Mouse (Mus musculus) stomach, embryonic 14.5 days (tissue): ENCODE results near the gene Syt6. TPM values are rescaled to one million over a fixed set of nuclear protein-coding genes. Genes with fewer than 3 reads are reported as not detected.
"Not testable (repeated sequence)": the region's sequence is repeated elsewhere in the genome, so short reads cannot be mapped to it uniquely, and the experiment has no call there.

Experiments used
- ATAC-seq: fragments of 200-750 bp; cut with Nextera tagmentation; 2 replicates; pipeline ENCODE4 v1.8.0; 2017; ENCODE audit warnings: low read depth, moderate TSS enrichment; ENCODE audit not compliant: insufficient number of reproducible peaks, insufficient read depth, low FRiP score
- H3K27ac ChIP-seq: fragments of 300-500 bp; sonication (generic); 2 replicates; pipeline ENCODE4 v1.5.1; 2014; ENCODE audit warnings: mild to moderate bottlenecking, low read length, moderate library complexity, mixed read lengths
- H3K27me3 ChIP-seq: fragments of 300-500 bp; sonication (generic); 2 replicates; pipeline ENCODE4 v1.6.1; 2014; ENCODE audit warnings: low read length, control low read depth, mixed read lengths; ENCODE audit not compliant: control insufficient read depth, insufficient read depth
- H3K36me3 ChIP-seq: fragments of 300-500 bp; sonication (generic); 2 replicates; pipeline ENCODE4 v1.6.1; 2014; ENCODE audit warnings: mild to moderate bottlenecking, control low read depth, low read length, moderate library complexity, mixed read lengths; ENCODE audit not compliant: control insufficient read depth, insufficient read depth
- H3K4me1 ChIP-seq: fragments of 300-500 bp; sonication (generic); 2 replicates; pipeline ENCODE4 v1.6.1; 2014; ENCODE audit warnings: low read length, control low read depth, mixed read lengths; ENCODE audit not compliant: control insufficient read depth, insufficient read depth
- H3K4me2 ChIP-seq: fragments of 300-500 bp; sonication (generic); replicated peaks from 2 replicates; pipeline ENCODE4 v1.6.1; 2014; ENCODE audit warnings: low read depth, low read length, control low read depth
- H3K4me3 ChIP-seq: fragments of 300-500 bp; sonication (generic); 2 replicates; pipeline ENCODE4 v1.5.1; 2014; ENCODE audit warnings: low read depth, low read length, control low read depth
- H3K9ac ChIP-seq: fragments of 300-500 bp; sonication (generic); replicated peaks from 2 replicates; pipeline ENCODE4 v1.6.1; 2014; ENCODE audit warnings: low read depth, mild to moderate bottlenecking, control low read depth, low read length, moderate library complexity, mixed read lengths
- H3K9me3 ChIP-seq: fragments of 300-500 bp; sonication (generic); 2 replicates; pipeline ENCODE4 v1.6.1; 2016; ENCODE audit warnings: low read depth, low read length, control low read depth; ENCODE audit not compliant: control insufficient read depth
- WGBS: fragments of 180-500 bp; shearing (Covaris S2); extraction: QIAGEN DNeasy Blood & Tissue Kit; methylation state at CpG from one replicate; pipeline ENCODE4 v1.1.7; 2014; 5-methylcytosine and 5-hydroxymethylcytosine counted together
- polyA plus RNA-seq: library from polyadenylated mRNA; unstranded; fragments of >200 nt; fragmentation: Nextera tagmentation; extraction: Ambion mirVana; gene quantifications from 2 replicates; pipeline ENCODE4 v1.2.1, GENCODE M21; 2014

The Syt6 gene
- polyA plus RNA-seq, 1 experiment from 2014 or later = 3.4 TPM

GRCm38 (mm10) chr3:103645968-103646367, 70.9 kb downstream of the Syt6 start, which contains the start of gene Atg4a-ps:
TSS of gene Atg4a-ps (minus strand) at chr3:103646068.
- 76% methylated on average over 2 of the region's 2 CpGs for WGBS
- not testable (repeated sequence) for H3K27me3 ChIP-seq, H3K4me3 ChIP-seq, H3K9me3 ChIP-seq, H3K9ac ChIP-seq, H3K27ac ChIP-seq, H3K4me1 ChIP-seq, H3K36me3 ChIP-seq, ATAC-seq, H3K4me2 ChIP-seq

DNA sequence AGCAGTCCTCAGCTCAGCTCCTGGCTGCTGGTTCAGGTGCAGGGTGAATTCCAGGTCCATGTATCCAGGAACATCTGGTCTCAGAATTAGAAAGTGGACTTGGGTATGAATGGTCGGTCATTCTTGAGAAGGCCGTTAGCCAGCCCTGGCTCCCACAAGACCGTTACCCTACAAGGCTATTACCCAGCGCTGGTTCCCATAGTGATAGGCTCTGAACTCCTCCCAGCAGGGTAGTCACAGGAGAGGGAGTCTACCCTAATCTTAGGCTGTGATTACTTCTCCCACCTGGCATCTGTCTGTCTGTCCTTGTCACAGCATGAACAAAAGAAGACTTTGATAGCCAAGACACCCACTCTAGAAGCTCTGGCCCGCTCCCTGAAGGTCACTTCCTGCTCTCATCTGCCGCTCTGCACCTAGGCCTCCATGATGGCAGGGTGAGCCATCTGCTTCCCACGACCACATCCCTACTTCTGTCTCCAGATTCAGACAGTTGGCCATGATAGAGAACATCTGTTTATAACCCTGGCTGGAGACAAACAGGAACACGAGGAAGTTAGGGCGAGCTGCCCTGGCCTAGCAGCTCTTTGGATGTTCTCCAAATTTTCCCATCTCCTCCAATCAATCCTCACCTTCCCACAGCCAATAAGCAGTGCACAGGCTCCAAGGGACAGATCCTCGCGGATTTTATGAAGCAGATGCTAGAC, 72.3 kb downstream of the Syt6 start:
- Histone ChIP-seq H3K4me1 (0 out of 2 replicates have a peak, but pooled peaks cover 6% of the 10 kb centered on the region), H3K4me3 (no peak overlapping the region), H3K9me3 (no peaks in the 10 kb centered on the region), H3K36me3 (no peaks in the 10 kb centered on the region), H3K27ac (no peak overlapping the region), H3K4me2 (no peak overlapping the region), H3K27me3 (no peaks in the 10 kb centered on the region), H3K9ac (no peak overlapping the region)
- ATAC-seq = no peak
- 65% methylated on average over 11 of the region's 11 CpGs for WGBS

GRCm38 (mm10) chr3:103648486-103648885, 73.5 kb downstream of the Syt6 start:
- ATAC-seq = no peak
- Histone ChIP-seq H3K36me3 (no peaks in the 10 kb centered on the region), H3K4me2 (no peak overlapping the region), H3K4me3 (no peak overlapping the region), H3K27ac (no peak overlapping the region), H3K9me3 (no peaks in the 10 kb centered on the region), H3K9ac (no peak overlapping the region), H3K27me3 (no peaks in the 10 kb centered on the region), H3K4me1 (0 out of 2 replicates have a peak, but pooled peaks cover 6% of the 10 kb centered on the region)
- 78% methylated on average over 4 of the region's 4 CpGs for WGBS

DNA sequence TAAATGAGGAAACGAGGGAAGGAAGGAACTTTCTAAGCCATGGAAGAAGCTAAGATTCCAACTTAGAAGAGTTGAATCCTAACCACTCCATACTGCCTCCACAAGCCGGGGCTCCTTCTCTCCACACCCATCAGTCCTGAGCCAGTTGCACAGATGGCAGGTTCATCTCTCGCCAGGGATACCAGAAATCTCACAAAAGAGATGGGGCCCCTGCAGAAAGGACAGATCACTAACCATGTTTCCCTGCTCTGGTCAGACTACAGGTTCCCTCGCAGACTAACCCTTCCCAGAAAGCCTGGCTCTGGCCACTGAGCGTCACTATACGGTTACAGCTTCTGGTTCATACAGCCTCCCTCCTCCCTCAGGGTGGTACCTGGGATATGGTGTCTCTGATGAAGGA, 74.7 kb downstream of the Syt6 start:
- Histone ChIP-seq H3K4me3 (no peak overlapping the region), H3K4me2 (no peak overlapping the region), H3K36me3 (no peaks in the 10 kb centered on the region), H3K9me3 (no peaks in the 10 kb centered on the region), H3K27me3 (no peaks in the 10 kb centered on the region), H3K4me1 (0 out of 2 replicates have a peak, but pooled peaks cover 6% of the 10 kb centered on the region), H3K27ac (no peak overlapping the region), H3K9ac (no peak overlapping the region)
- no peak for ATAC-seq
- WGBS = 89% methylated on average over 6 of the region's 6 CpGs

- H3K9ac ChIP-seq = no peak overlapping the region
- 0 out of 2 replicates have a peak, but pooled peaks cover 6% of the 10 kb centered on the region for H3K4me1 ChIP-seq
- no peak overlapping the region for H3K4me3 ChIP-seq
- H3K36me3 ChIP-seq = no peaks in the 10 kb centered on the region
- H3K4me2 ChIP-seq = no peak overlapping the region
- ATAC-seq = no peak
- no peaks in the 10 kb centered on the region for H3K27me3 ChIP-seq
- no peak overlapping the region for H3K27ac ChIP-seq
- WGBS = 48% methylated on average over 1 of the region's 1 CpGs
- no peaks in the 10 kb centered on the region for H3K9me3 ChIP-seq
Measured at GRCm38 (mm10) chr3:103650406-103650805, 75.4 kb downstream of the Syt6 start.

GRCm38 (mm10) chr3:103660012-103660411, 85.0 kb downstream of the Syt6 start:
- no peaks in the 10 kb centered on the region for H3K27me3 ChIP-seq
- no peaks in the 10 kb centered on the region; the same call in 1 of the 2 replicates for H3K4me1 ChIP-seq
- H3K4me3 ChIP-seq = no peak overlapping the region
- H3K9me3 ChIP-seq = no peaks in the 10 kb centered on the region
- ATAC-seq = no peak
- no peak overlapping the region for H3K9ac ChIP-seq
- no peak overlapping the region for H3K4me2 ChIP-seq
- no peaks in the 10 kb centered on the region for H3K36me3 ChIP-seq
- H3K27ac ChIP-seq = no peak overlapping the region
- 69% methylated on average over 2 of the region's 2 CpGs for WGBS

GRCm38 (mm10) chr3:103661714-103662113, 86.7 kb downstream of the Syt6 start:
- no peak for ATAC-seq
- Histone ChIP-seq H3K9me3 (no peaks in the 10 kb centered on the region), H3K27me3 (no peaks in the 10 kb centered on the region), H3K4me1 (no peaks in the 10 kb centered on the region; the same call in 1 of the 2 replicates), H3K4me3 (no peak overlapping the region), H3K9ac (no peak overlapping the region), H3K27ac (no peak overlapping the region), H3K36me3 (no peaks in the 10 kb centered on the region), H3K4me2 (no peak overlapping the region)
- 84% methylated on average over 8 of the region's 8 CpGs for WGBS

- ATAC-seq = no peak
- H3K36me3 ChIP-seq = no peaks in the 10 kb centered on the region
- 98% methylated on average over 3 of the region's 3 CpGs for WGBS
- H3K27ac ChIP-seq = no peak overlapping the region
- no peak overlapping the region for H3K9ac ChIP-seq
- no peaks in the 10 kb centered on the region for H3K27me3 ChIP-seq
- H3K9me3 ChIP-seq = no peaks in the 10 kb centered on the region
- no peak overlapping the region for H3K4me2 ChIP-seq
- no peak overlapping the region for H3K4me3 ChIP-seq
- no peaks in the 10 kb centered on the region for H3K4me1 ChIP-seq
Measured at GRCm38 (mm10) chr3:103663385-103663784, 88.4 kb downstream of the Syt6 start.

GRCm38 (mm10) chr3:103672113-103672512, 97.1 kb downstream of the Syt6 start:
- no peaks in the 10 kb centered on the region for H3K27me3 ChIP-seq
- no peak overlapping the region for H3K9ac ChIP-seq
- 75% methylated on average over 4 of the region's 4 CpGs for WGBS
- H3K4me3 ChIP-seq = no peak overlapping the region
- H3K4me1 ChIP-seq = no peaks in the 10 kb centered on the region
- H3K36me3 ChIP-seq = no peaks in the 10 kb centered on the region
- no peak overlapping the region for H3K27ac ChIP-seq
- H3K9me3 ChIP-seq = no peaks in the 10 kb centered on the region
- H3K4me2 ChIP-seq = no peak overlapping the region
- ATAC-seq = no peak
